Mouse (Mus musculus): ENCODE results near the gene Tmem117. TPM values are rescaled to one million over a fixed set of nuclear protein-coding genes. Genes with fewer than 3 reads are reported as not detected.
A peak's percentile ranks its signal among the peaks of the same experiment; 100 is the strongest.

Tmem117 gene
- polyA plus RNA-seq, 1 experiment from 2014 or later = 0.84 TPM

GRCm38 (mm10) chr15:94664612-94665011 is 35.6 kb downstream of the Tmem117 start:
- WGBS = 85% methylated on average over 6 of the region's 6 CpGs
- Histone ChIP-seq H3K9me3 (ENCODE audit: control insufficient read depth, low read length) (no peaks in the 10 kb centered on the region), H3K27me3 (ENCODE audit: control insufficient read depth, insufficient read depth, low read length) (no peaks in the 10 kb centered on the region), H3K36me3 (ENCODE audit: control insufficient read depth, insufficient read depth, low read length) (no peaks in the 10 kb centered on the region), H3K4me2 (ENCODE audit: low read depth, low read length, severe bottlenecking) (no peak overlapping the region), H3K9ac (ENCODE audit: low read length) (no peak overlapping the region), H3K4me3 (ENCODE audit: low read depth, low read length) (no peak overlapping the region), H3K27ac (ENCODE audit: low read depth, low read length) (no peak overlapping the region), H3K4me1 (replicated peaks; ENCODE audit: control insufficient read depth, insufficient read depth, low read length) (no peaks in the 10 kb centered on the region; the same call in 1 of the 2 replicates)
- DNase-seq (ENCODE audit: low spot score) (no peak), ATAC-seq (replicated peaks; ENCODE audit: low FRiP score) (no peak)

- Histone ChIP-seq H3K27me3 (ENCODE audit: control insufficient read depth, insufficient read depth, low read length) (no peaks in the 10 kb centered on the region), H3K4me3 (ENCODE audit: low read depth, low read length) (no peak overlapping the region), H3K9me3 (ENCODE audit: control insufficient read depth, low read length) (no peaks in the 10 kb centered on the region), H3K9ac (ENCODE audit: low read length) (no peak overlapping the region), H3K27ac (ENCODE audit: low read depth, low read length) (no peak overlapping the region), H3K36me3 (ENCODE audit: control insufficient read depth, insufficient read depth, low read length) (no peaks in the 10 kb centered on the region), H3K4me2 (ENCODE audit: low read depth, low read length, severe bottlenecking) (no peak overlapping the region), H3K4me1 (replicated peaks; ENCODE audit: control insufficient read depth, insufficient read depth, low read length) (0 out of 2 replicates have a peak, but pooled peaks cover 2% of the 10 kb centered on the region)
- no peak for ATAC-seq (replicated peaks; ENCODE audit: low FRiP score)
- WGBS = 60% methylated on average over 3 of the region's 3 CpGs
- DNase-seq (ENCODE audit: low spot score) = no peak
These were observed 52.1 kb downstream of the Tmem117 start for GRCm38 (mm10) chr15:94681135-94681534.

GRCm38 (mm10) chr15:94684269-94684668 is 55.2 kb downstream of the Tmem117 start:
- Histone ChIP-seq H3K27ac (ENCODE audit: low read depth, low read length) (no peak overlapping the region), H3K27me3 (ENCODE audit: control insufficient read depth, insufficient read depth, low read length) (no peaks in the 10 kb centered on the region), H3K4me2 (ENCODE audit: low read depth, low read length, severe bottlenecking) (no peak overlapping the region), H3K9me3 (ENCODE audit: control insufficient read depth, low read length) (no peaks in the 10 kb centered on the region), H3K4me1 (replicated peaks; ENCODE audit: control insufficient read depth, insufficient read depth, low read length) (no peaks in the 10 kb centered on the region), H3K36me3 (ENCODE audit: control insufficient read depth, insufficient read depth, low read length) (no peaks in the 10 kb centered on the region), H3K4me3 (ENCODE audit: low read depth, low read length) (no peak overlapping the region), H3K9ac (ENCODE audit: low read length) (no peak overlapping the region)
- no peak for DNase-seq (ENCODE audit: low spot score)
- ATAC-seq (replicated peaks; ENCODE audit: low FRiP score) = no peak
- WGBS = 77% methylated on average over 7 of the region's 7 CpGs

GRCm38 (mm10) chr15:94687176-94687575 is 58.1 kb downstream of the Tmem117 start:
- Histone ChIP-seq H3K4me1 (replicated peaks; ENCODE audit: control insufficient read depth, insufficient read depth, low read length) (no peaks in the 10 kb centered on the region), H3K27ac (ENCODE audit: low read depth, low read length) (no peak overlapping the region), H3K27me3 (ENCODE audit: control insufficient read depth, insufficient read depth, low read length) (no peaks in the 10 kb centered on the region), H3K9me3 (ENCODE audit: control insufficient read depth, low read length) (no peaks in the 10 kb centered on the region), H3K4me2 (ENCODE audit: low read depth, low read length, severe bottlenecking) (no peak overlapping the region), H3K9ac (ENCODE audit: low read length) (no peak overlapping the region), H3K36me3 (ENCODE audit: control insufficient read depth, insufficient read depth, low read length) (no peaks in the 10 kb centered on the region), H3K4me3 (ENCODE audit: low read depth, low read length) (no peak overlapping the region)
- ATAC-seq (replicated peaks; ENCODE audit: low FRiP score) = no peak
- WGBS = 87% methylated on average over 7 of the region's 7 CpGs
- no peak for DNase-seq (ENCODE audit: low spot score)

- Histone ChIP-seq H3K9ac (ENCODE audit: low read length) (no peak overlapping the region), H3K4me3 (ENCODE audit: low read depth, low read length) (no peak overlapping the region), H3K4me2 (ENCODE audit: low read depth, low read length, severe bottlenecking) (no peak overlapping the region), H3K9me3 (ENCODE audit: control insufficient read depth, low read length) (no peaks in the 10 kb centered on the region), H3K4me1 (replicated peaks; ENCODE audit: control insufficient read depth, insufficient read depth, low read length) (no peaks in the 10 kb centered on the region), H3K27ac (ENCODE audit: low read depth, low read length) (no peak overlapping the region), H3K36me3 (ENCODE audit: control insufficient read depth, insufficient read depth, low read length) (no peaks in the 10 kb centered on the region), H3K27me3 (ENCODE audit: control insufficient read depth, insufficient read depth, low read length) (no peaks in the 10 kb centered on the region)
- WGBS = 77% methylated on average over 3 of the region's 3 CpGs
- no peak for DNase-seq (ENCODE audit: low spot score)
- ATAC-seq (replicated peaks; ENCODE audit: low FRiP score) = no peak
These were observed 58.6 kb downstream of the Tmem117 start for GRCm38 (mm10) chr15:94687629-94688028.

GRCm38 (mm10) chr15:94689195-94689883 is 60.3 kb downstream of the Tmem117 start:
- no peak overlapping the region for H3K4me2 ChIP-seq (ENCODE audit: low read depth, low read length, severe bottlenecking)
- H3K4me3 ChIP-seq (ENCODE audit: low read depth, low read length) = no peak overlapping the region
- no peak overlapping the region for H3K9ac ChIP-seq (ENCODE audit: low read length)
- H3K9me3 ChIP-seq (ENCODE audit: control insufficient read depth, low read length) = no peaks in the 10 kb centered on the region
- no peak overlapping the region for H3K27ac ChIP-seq (ENCODE audit: low read depth, low read length)
- ATAC-seq (replicated peaks; ENCODE audit: low FRiP score) = no peak
- 80% methylated on average over 5 of the region's 5 CpGs for WGBS
- no peaks in the 10 kb centered on the region for H3K27me3 ChIP-seq (ENCODE audit: control insufficient read depth, insufficient read depth, low read length)
- H3K4me1 ChIP-seq (replicated peaks; ENCODE audit: control insufficient read depth, insufficient read depth, low read length) = no peaks in the 10 kb centered on the region
- H3K36me3 ChIP-seq (ENCODE audit: control insufficient read depth, insufficient read depth, low read length) = no peaks in the 10 kb centered on the region
- no peak for DNase-seq (ENCODE audit: low spot score)

GRCm38 (mm10) chr15:94689884-94690231 is 60.8 kb downstream of the Tmem117 start:
- WGBS = 75% methylated on average over 6 of the region's 6 CpGs
- Histone ChIP-seq H3K9me3 (ENCODE audit: control insufficient read depth, low read length) (no peaks in the 10 kb centered on the region), H3K27ac (ENCODE audit: low read depth, low read length) (no peak overlapping the region), H3K27me3 (ENCODE audit: control insufficient read depth, insufficient read depth, low read length) (no peaks in the 10 kb centered on the region), H3K4me2 (ENCODE audit: low read depth, low read length, severe bottlenecking) (no peak overlapping the region), H3K9ac (ENCODE audit: low read length) (no peak overlapping the region), H3K36me3 (ENCODE audit: control insufficient read depth, insufficient read depth, low read length) (no peaks in the 10 kb centered on the region), H3K4me3 (ENCODE audit: low read depth, low read length) (no peak overlapping the region), H3K4me1 (replicated peaks; ENCODE audit: control insufficient read depth, insufficient read depth, low read length) (no peaks in the 10 kb centered on the region)
- ATAC-seq (replicated peaks; ENCODE audit: low FRiP score) = no peak
- no peak for DNase-seq (ENCODE audit: low spot score)

- no peak overlapping the region for H3K27ac ChIP-seq (ENCODE audit: low read depth, low read length)
- H3K4me3 ChIP-seq (ENCODE audit: low read depth, low read length) = no peak overlapping the region
- no peaks in the 10 kb centered on the region for H3K9me3 ChIP-seq (ENCODE audit: control insufficient read depth, low read length)
- 30% methylated on average over 5 of the region's 5 CpGs for WGBS
- H3K9ac ChIP-seq (ENCODE audit: low read length) = no peak overlapping the region
- no peaks in the 10 kb centered on the region for H3K4me1 ChIP-seq (replicated peaks; ENCODE audit: control insufficient read depth, insufficient read depth, low read length)
- H3K27me3 ChIP-seq (ENCODE audit: control insufficient read depth, insufficient read depth, low read length) = no peaks in the 10 kb centered on the region
- no peak overlapping the region for H3K4me2 ChIP-seq (ENCODE audit: low read depth, low read length, severe bottlenecking)
- ATAC-seq (replicated peaks; ENCODE audit: low FRiP score) = no peak
- H3K36me3 ChIP-seq (ENCODE audit: control insufficient read depth, insufficient read depth, low read length) = no peaks in the 10 kb centered on the region
- peak; percentile 77 for DNase-seq (ENCODE audit: low spot score)
These were observed 93.7 kb downstream of the Tmem117 start for GRCm38 (mm10) chr15:94722759-94723158.

GRCm38 (mm10) chr15:94732104-94732503 is 103.1 kb downstream of the Tmem117 start:
- Histone ChIP-seq H3K9me3 (ENCODE audit: control insufficient read depth, low read length) (no peaks in the 10 kb centered on the region), H3K4me1 (replicated peaks; ENCODE audit: control insufficient read depth, insufficient read depth, low read length) (peaks cover 2% of the 10 kb centered on the region; the same call in 1 of the 2 replicates), H3K4me3 (ENCODE audit: low read depth, low read length) (no peak overlapping the region), H3K36me3 (ENCODE audit: control insufficient read depth, insufficient read depth, low read length) (no peaks in the 10 kb centered on the region), H3K27me3 (ENCODE audit: control insufficient read depth, insufficient read depth, low read length) (no peaks in the 10 kb centered on the region), H3K27ac (ENCODE audit: low read depth, low read length) (no peak overlapping the region), H3K4me2 (ENCODE audit: low read depth, low read length, severe bottlenecking) (no peak overlapping the region), H3K9ac (ENCODE audit: low read length) (no peak overlapping the region)
- ATAC-seq (replicated peaks; ENCODE audit: low FRiP score) (peak; percentile 89), DNase-seq (ENCODE audit: low spot score) (no peak)
- WGBS = 45% methylated on average over 4 of the region's 4 CpGs
